Mouse (Mus musculus) splenic B cell, adult 2 months (primary cell): Measurements from ENCODE around the gene Mtif3.

Experiments used
- DNase-seq: peaks from one replicate; pipeline ENCODE4 v3.0.0-alpha.2; 2011; ENCODE audit warnings: low read depth, low spot score
- H3K27me3 ChIP-seq: 2 replicates; pipeline ENCODE4 v1.6.1; 2012; ENCODE audit warnings: mild to moderate bottlenecking, low read length, moderate library complexity, mixed read lengths; ENCODE audit not compliant: control insufficient read depth, poor library complexity, insufficient read depth, severe bottlenecking
- H3K36me3 ChIP-seq: 2 replicates; pipeline ENCODE4 v1.6.1; 2012; ENCODE audit warnings: mild to moderate bottlenecking, low read length, moderate library complexity, mixed read lengths; ENCODE audit not compliant: control insufficient read depth, poor library complexity, insufficient read depth, severe bottlenecking

Gene Mtif3

GRCm38 (mm10) chr5:146973858-146974780 lies 10.5 kb upstream of the Mtif3 start:
- Histone ChIP-seq H3K36me3 (no peaks in the 10 kb centered on the region), H3K27me3 (no peaks in the 10 kb centered on the region)
- DNase-seq = no peak

GRCm38 (mm10) chr5:146973353-146973752 lies 9.8 kb upstream of the Mtif3 start:
- Histone ChIP-seq H3K36me3 (no peaks in the 10 kb centered on the region), H3K27me3 (no peaks in the 10 kb centered on the region)
- no peak for DNase-seq

- H3K36me3 ChIP-seq = no peaks in the 10 kb centered on the region
- DNase-seq = no peak
- no peaks in the 10 kb centered on the region for H3K27me3 ChIP-seq
Measured at GRCm38 (mm10) chr5:146971776-146972561, 8.4 kb upstream of the Mtif3 start.

GRCm38 (mm10) chr5:146968695-146969393 lies 5.2 kb upstream of the Mtif3 start:
- DNase-seq = no peak
- Histone ChIP-seq H3K36me3 (no peaks in the 10 kb centered on the region), H3K27me3 (no peaks in the 10 kb centered on the region)

- DNase-seq = no peak
- no peaks in the 10 kb centered on the region for H3K27me3 ChIP-seq
- no peaks in the 10 kb centered on the region for H3K36me3 ChIP-seq
Measured at GRCm38 (mm10) chr5:146963937-146964278, 308 bp upstream of the Mtif3 start.

GRCm38 (mm10) chr5:146956678-146957077 lies 6.9 kb downstream of the Mtif3 start:
- no peak for DNase-seq
- Histone ChIP-seq H3K27me3 (no peaks in the 10 kb centered on the region), H3K36me3 (peaks cover 9% of the 10 kb centered on the region; the same call in 1 of the 2 replicates)

- no peaks in the 10 kb centered on the region for H3K27me3 ChIP-seq
- H3K36me3 ChIP-seq = peaks cover 10% of the 10 kb centered on the region; the same call in 1 of the 2 replicates
- DNase-seq = no peak
Measured at GRCm38 (mm10) chr5:146955651-146956050, 7.9 kb downstream of the Mtif3 start.

GRCm38 (mm10) chr5:146954576-146954975 lies 9.0 kb downstream of the Mtif3 start:
- Histone ChIP-seq H3K36me3 (peaks cover 10% of the 10 kb centered on the region; the same call in 1 of the 2 replicates), H3K27me3 (no peaks in the 10 kb centered on the region)
- DNase-seq = no peak

- Histone ChIP-seq H3K36me3 (peaks cover 5% of the 10 kb centered on the region; the same call in 1 of the 2 replicates), H3K27me3 (no peaks in the 10 kb centered on the region)
- DNase-seq = peak; percentile 94
Measured at GRCm38 (mm10) chr5:146948508-146949088, 15.0 kb downstream of the Mtif3 start, which contains the start of gene Gtf3a. TSS of gene Gtf3a (plus strand) at chr5:146948657.

GRCm38 (mm10) chr5:146948041-146948507 lies 15.5 kb downstream of the Mtif3 start:
- no peaks in the 10 kb centered on the region for H3K27me3 ChIP-seq
- peaks cover 4% of the 10 kb centered on the region; the same call in 1 of the 2 replicates for H3K36me3 ChIP-seq
- no peak for DNase-seq

GRCm38 (mm10) chr5:146947497-146947896 lies 16.1 kb downstream of the Mtif3 start:
- Histone ChIP-seq H3K36me3 (peaks cover 4% of the 10 kb centered on the region; the same call in 1 of the 2 replicates), H3K27me3 (no peaks in the 10 kb centered on the region)
- peak; percentile 42 for DNase-seq

GRCm38 (mm10) chr5:146946682-146947081 lies 16.9 kb downstream of the Mtif3 start:
- DNase-seq = no peak
- H3K27me3 ChIP-seq = no peaks in the 10 kb centered on the region
- 0 out of 2 replicates have a peak, but pooled peaks cover under 1% of the 10 kb centered on the region for H3K36me3 ChIP-seq

- H3K27me3 ChIP-seq = no peaks in the 10 kb centered on the region
- no peaks in the 10 kb centered on the region for H3K36me3 ChIP-seq
- peak; percentile 33 for DNase-seq
Measured at GRCm38 (mm10) chr5:146944568-146944967, 19.0 kb downstream of the Mtif3 start.

GRCm38 (mm10) chr5:146942965-146943364 lies 20.6 kb downstream of the Mtif3 start:
- no peak for DNase-seq

More at GRCm38 (mm10) chr5:146942965-146943364, 20.6 kb downstream of the Mtif3 start:
- Histone ChIP-seq H3K36me3 (no peaks in the 10 kb centered on the region), H3K27me3 (no peaks in the 10 kb centered on the region)
